Mouse (Mus musculus) embryonic facial prominence, embryonic 14.5 days (tissue): ENCODE measurements around the gene Calca. TPM values are rescaled to one million over a fixed set of nuclear protein-coding genes. Genes with fewer than 3 reads are reported as not detected.
"Not testable (repeated sequence)": the region's sequence is repeated elsewhere in the genome, so short reads cannot be mapped to it uniquely, and the experiment has no call there.

Experiments used
- ATAC-seq: fragments of 200-750 bp; cut with Nextera tagmentation; 2 replicates; pipeline ENCODE4 v1.8.0; 2017; ENCODE audit warnings: low read depth, moderate number of reproducible peaks, moderate TSS enrichment
- DNase-seq: peaks from one replicate; pipeline ENCODE4 v3.0.0-alpha.2; 2015; ENCODE audit warnings: low spot score
- H3K27ac ChIP-seq: fragments of 300-500 bp; sonication (generic); replicated peaks from 2 replicates; pipeline ENCODE4 v1.5.1; 2014; ENCODE audit warnings: low read depth, mild to moderate bottlenecking, low read length, moderate library complexity
- H3K27me3 ChIP-seq: fragments of 300-500 bp; sonication (generic); replicated peaks from 2 replicates; pipeline ENCODE4 v1.6.1; 2014; ENCODE audit warnings: low read length; ENCODE audit not compliant: control insufficient read depth, insufficient read depth
- H3K36me3 ChIP-seq: fragments of 300-500 bp; sonication (generic); 2 replicates; pipeline ENCODE4 v1.6.1; 2014; ENCODE audit warnings: low read length, mixed read lengths; ENCODE audit not compliant: control insufficient read depth, insufficient read depth
- H3K4me1 ChIP-seq: fragments of 300-500 bp; sonication (generic); 2 replicates; pipeline ENCODE4 v1.6.1; 2014; ENCODE audit warnings: antibody characterized with exemption, low read length; ENCODE audit not compliant: control insufficient read depth, insufficient read depth
- H3K4me2 ChIP-seq: fragments of 300-500 bp; sonication (generic); 2 replicates; pipeline ENCODE4 v1.6.1; 2014; ENCODE audit warnings: low read depth, mild to moderate bottlenecking, low read length, moderate library complexity, mixed read lengths
- H3K4me3 ChIP-seq: fragments of 300-500 bp; sonication (generic); 2 replicates; pipeline ENCODE4 v1.5.1; 2014; ENCODE audit warnings: low read depth, mild to moderate bottlenecking, low read length
- H3K9ac ChIP-seq: fragments of 300-500 bp; sonication (generic); 2 replicates; pipeline ENCODE4 v1.6.1; 2014; ENCODE audit warnings: low read depth, mild to moderate bottlenecking, low read length, moderate library complexity, mixed read lengths
- H3K9me3 ChIP-seq: fragments of 300-500 bp; sonication (generic); 2 replicates; pipeline ENCODE4 v1.6.1; 2016; ENCODE audit warnings: low read length; ENCODE audit not compliant: control insufficient read depth
- WGBS: fragments of 180-500 bp; shearing (Covaris S2); extraction: QIAGEN DNeasy Blood & Tissue Kit; methylation state at CpG from one replicate; pipeline ENCODE4 v1.1.7; 2014; 5-methylcytosine and 5-hydroxymethylcytosine counted together
- polyA plus RNA-seq: library from polyadenylated mRNA; unstranded; fragments of >200 nt; fragmentation: Nextera tagmentation; extraction: Ambion mirVana; gene quantifications from 2 replicates; pipeline ENCODE4 v1.2.1, GENCODE M21; 2014

Gene Calca
- polyA plus RNA-seq, 1 experiment from 2014 or later: 22.8 TPM

DNA sequence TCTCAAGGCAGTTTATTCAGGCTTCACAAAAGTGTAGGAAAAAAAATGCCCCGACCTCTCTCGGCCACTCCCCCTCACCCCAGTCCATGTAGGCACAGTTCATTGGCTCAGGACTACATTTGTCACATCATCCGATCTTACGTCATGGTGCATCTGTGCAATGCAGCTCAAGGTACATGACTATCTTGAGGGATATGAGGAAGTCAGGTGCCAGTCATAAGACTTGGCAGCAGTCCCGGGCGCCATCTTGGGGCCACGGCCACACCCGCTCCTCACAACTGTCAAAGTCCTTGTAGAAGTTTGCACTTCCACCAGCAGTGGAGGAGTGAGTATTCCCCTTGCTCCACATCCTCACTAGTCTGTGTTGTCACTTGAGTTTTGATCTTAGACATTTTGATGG, 41.8 kb downstream of the Calca start:
- H3K9me3 ChIP-seq, H3K4me3 ChIP-seq, ATAC-seq, DNase-seq, H3K27me3 ChIP-seq, H3K27ac ChIP-seq, H3K4me2 ChIP-seq, H3K9ac ChIP-seq, H3K4me1 ChIP-seq, H3K36me3 ChIP-seq: not testable (repeated sequence)
- 88% methylated on average over 8 of the region's 8 CpGs for WGBS

DNA sequence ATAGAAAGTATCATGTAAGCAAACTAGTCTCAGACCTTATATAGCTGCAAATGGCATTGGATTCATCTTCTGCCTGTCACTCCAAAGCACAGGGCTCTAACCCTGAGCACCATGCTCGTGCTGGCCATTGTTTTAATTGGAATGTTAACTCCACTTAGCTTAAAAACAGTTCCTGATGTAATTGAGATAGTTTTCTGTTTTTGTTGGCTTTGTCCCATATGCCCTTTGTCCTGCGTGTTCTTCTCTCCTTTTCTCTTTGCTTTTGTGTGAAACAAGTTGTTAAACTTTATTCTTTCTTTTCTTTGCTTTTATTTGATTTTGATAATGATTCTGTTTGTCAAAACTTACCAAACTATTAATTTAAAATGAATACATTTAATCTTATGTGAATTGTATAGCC, 53.7 kb downstream of the Calca start:
- Histone ChIP-seq H3K36me3 (no peaks in the 10 kb centered on the region), H3K27me3 (no peaks in the 10 kb centered on the region), H3K27ac (no peak overlapping the region), H3K4me3 (no peak overlapping the region), H3K9ac (no peak overlapping the region), H3K4me1 (no peaks in the 10 kb centered on the region), H3K9me3 (no peaks in the 10 kb centered on the region), H3K4me2 (no peak overlapping the region)
- 41% methylated on average over 2 of the region's 2 CpGs for WGBS
- no peak for ATAC-seq
- no peak for DNase-seq

Other genes starting within 250 kb of the Calca start
- gene Pde3b, start 221.1 kb downstream of the Calca start, polyA plus RNA-seq: 6.7 and 7.2 TPM in 2 replicates
- gene Cyp2r1, start 73.4 kb downstream of the Calca start, polyA plus RNA-seq: 2.1 and 2.2 TPM in 2 replicates
- gene Calcb, start 82.3 kb upstream of the Calca start, polyA plus RNA-seq: 0.72 TPM in 2 replicates
- 14.9 and 18.1 TPM in 2 replicates for gene Insc, start 107.3 kb upstream of the Calca start, polyA plus RNA-seq